Mouse (Mus musculus) forebrain, embryonic 13.5 days (tissue): ENCODE results near the gene Vps33a. TPM values are rescaled to one million over a fixed set of nuclear protein-coding genes. Genes with fewer than 3 reads are reported as not detected.

Experiments used
- ATAC-seq: fragments of 200-750 bp; cut with Nextera tagmentation; 2 replicates; pipeline ENCODE4 v1.8.0; 2017
- H3K27ac ChIP-seq: fragments of 300-500 bp; sonication (generic); 2 replicates; pipeline ENCODE4 v1.5.1; 2015; ENCODE audit warnings: inconsistent platforms, mild to moderate bottlenecking, moderate library complexity
- H3K27me3 ChIP-seq: fragments of 300-500 bp; sonication (generic); 2 replicates; pipeline ENCODE4 v1.6.1; 2015; ENCODE audit warnings: mild to moderate bottlenecking, inconsistent platforms
- H3K36me3 ChIP-seq: fragments of 300-500 bp; sonication (generic); 2 replicates; pipeline ENCODE4 v1.6.1; 2015; ENCODE audit warnings: mild to moderate bottlenecking, inconsistent platforms; ENCODE audit not compliant: poor library complexity, severe bottlenecking
- H3K4me1 ChIP-seq: fragments of 300-500 bp; sonication (generic); 2 replicates; pipeline ENCODE4 v1.6.1; 2015; ENCODE audit warnings: inconsistent platforms
- H3K4me2 ChIP-seq: fragments of 300-500 bp; sonication (generic); 2 replicates; pipeline ENCODE4 v1.6.1; 2015; ENCODE audit warnings: inconsistent platforms, mild to moderate bottlenecking, moderate library complexity
- H3K4me3 ChIP-seq: fragments of 300-500 bp; sonication (generic); 2 replicates; pipeline ENCODE4 v1.5.1; 2015; ENCODE audit warnings: mild to moderate bottlenecking, inconsistent platforms
- H3K9ac ChIP-seq: fragments of 300-500 bp; sonication (generic); 2 replicates; pipeline ENCODE4 v1.6.1; 2015; ENCODE audit warnings: mild to moderate bottlenecking, inconsistent platforms
- H3K9me3 ChIP-seq: fragments of 300-500 bp; sonication (generic); replicated peaks from 2 replicates; pipeline ENCODE4 v1.6.1; 2016; ENCODE audit warnings: inconsistent platforms
- WGBS: fragments of 180-500 bp; shearing (Covaris S2); methylation state at CpG from one replicate; pipeline ENCODE4 v1.1.7; 2015; 5-methylcytosine and 5-hydroxymethylcytosine counted together
- microRNA-seq: library from miRNA; unstranded; fragments of <30 nt; microRNA quantifications from one replicate; pipeline ENCODE4, GENCODE M21; 2016
- polyA plus RNA-seq: library from polyadenylated mRNA; unstranded; fragments of >200 nt; fragmentation: Nextera tagmentation; extraction: Ambion mirVana; gene quantifications from 2 replicates; pipeline ENCODE4 v1.2.1, GENCODE M21; 2015

Vps33a gene
- polyA plus RNA-seq, 1 experiment from 2014 or later = 32.8 TPM

DNA sequence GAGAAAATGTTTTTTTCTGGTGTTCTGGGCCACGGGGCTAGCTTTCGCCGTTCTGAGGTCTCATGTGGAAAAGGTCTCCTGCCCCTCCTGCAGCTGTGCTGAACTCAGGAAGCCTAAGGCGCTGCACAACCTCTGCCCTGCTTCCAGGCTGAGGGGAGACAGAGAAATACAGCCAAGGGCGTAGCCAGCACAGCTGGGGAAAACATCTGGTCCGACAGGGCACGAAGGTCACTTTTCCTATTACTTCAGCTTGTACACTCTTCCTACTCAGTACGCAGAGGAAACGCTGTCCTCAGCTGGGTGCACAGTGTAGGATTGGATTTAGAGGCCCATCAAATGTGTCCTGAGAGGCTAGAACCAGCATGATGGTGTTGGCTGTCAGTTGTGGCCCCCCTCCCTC, 82.9 kb downstream of the Vps33a start:
- no peak for ATAC-seq
- Histone ChIP-seq H3K27ac (no peak overlapping the region), H3K4me3 (no peak overlapping the region), H3K9ac (no peak overlapping the region), H3K36me3 (no peaks in the 10 kb centered on the region), H3K9me3 (0 out of 2 replicates have a peak, but pooled peaks cover 6% of the 10 kb centered on the region), H3K4me1 (peaks cover 10% of the 10 kb centered on the region), H3K4me2 (no peak overlapping the region), H3K27me3 (no peaks in the 10 kb centered on the region; the same call in 1 of the 2 replicates)
- WGBS = 69% methylated on average over 9 of the region's 9 CpGs

DNA sequence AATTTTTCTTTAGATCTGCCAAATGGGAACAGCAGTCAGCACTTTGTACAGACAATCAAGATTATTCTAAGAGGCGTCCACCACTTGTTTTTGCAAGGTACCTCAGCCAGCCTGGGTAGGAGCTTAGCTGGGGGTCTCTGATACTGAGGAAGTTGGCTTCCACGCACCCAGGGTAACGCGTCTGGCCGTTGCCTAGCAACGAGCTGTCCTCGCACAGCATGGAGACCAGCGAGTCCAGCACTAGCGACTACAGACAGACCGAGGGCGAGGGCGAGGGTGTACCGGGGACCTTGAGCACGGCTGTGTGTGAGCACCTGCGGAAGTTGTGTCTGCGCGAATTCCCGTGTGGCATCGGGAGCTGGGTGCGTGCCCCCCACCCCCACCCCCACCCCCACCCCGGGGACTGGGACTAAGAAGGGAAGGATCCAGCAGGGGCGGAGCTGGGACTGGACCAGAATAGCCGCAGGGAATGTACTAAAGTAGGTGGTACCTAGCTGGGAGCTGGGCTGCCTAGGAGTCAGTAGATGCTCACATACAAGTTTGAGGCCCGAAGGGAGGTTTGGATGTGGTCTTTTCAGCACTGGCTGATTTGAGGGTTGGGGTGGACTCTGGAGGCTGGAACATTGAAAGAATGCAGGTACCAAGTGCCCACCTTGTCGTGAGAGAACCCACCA, 83.6 kb downstream of the Vps33a start, which contains the start of the genes Lrrc43 and Il31:
Gene Lrrc43 (plus strand): TSS at position 194 of the 674 bp plus-strand sequence.
Gene Il31 (minus strand): TSS at position 378 of the 674 bp plus-strand sequence.
- ATAC-seq = 0 out of 2 replicates have a peak, but pooled peaks have one; percentile 36
- Histone ChIP-seq H3K9ac (peak within 1 kb of the TSS; percentile 46; the same call in 1 of the 2 replicates), H3K9me3 (0 out of 2 replicates have a peak, but pooled peaks cover 6% of the 10 kb centered on the region), H3K4me2 (peak within 1 kb of the TSS; percentile 60), H3K36me3 (no peaks in the 10 kb centered on the region), H3K27ac (no peak within 1 kb of the TSS), H3K4me3 (peak within 1 kb of the TSS; percentile 23), H3K27me3 (no peaks in the 10 kb centered on the region; the same call in 1 of the 2 replicates), H3K4me1 (peaks cover 10% of the 10 kb centered on the region)
- 8% methylated on average over 25 of the region's 25 CpGs for WGBS

DNA sequence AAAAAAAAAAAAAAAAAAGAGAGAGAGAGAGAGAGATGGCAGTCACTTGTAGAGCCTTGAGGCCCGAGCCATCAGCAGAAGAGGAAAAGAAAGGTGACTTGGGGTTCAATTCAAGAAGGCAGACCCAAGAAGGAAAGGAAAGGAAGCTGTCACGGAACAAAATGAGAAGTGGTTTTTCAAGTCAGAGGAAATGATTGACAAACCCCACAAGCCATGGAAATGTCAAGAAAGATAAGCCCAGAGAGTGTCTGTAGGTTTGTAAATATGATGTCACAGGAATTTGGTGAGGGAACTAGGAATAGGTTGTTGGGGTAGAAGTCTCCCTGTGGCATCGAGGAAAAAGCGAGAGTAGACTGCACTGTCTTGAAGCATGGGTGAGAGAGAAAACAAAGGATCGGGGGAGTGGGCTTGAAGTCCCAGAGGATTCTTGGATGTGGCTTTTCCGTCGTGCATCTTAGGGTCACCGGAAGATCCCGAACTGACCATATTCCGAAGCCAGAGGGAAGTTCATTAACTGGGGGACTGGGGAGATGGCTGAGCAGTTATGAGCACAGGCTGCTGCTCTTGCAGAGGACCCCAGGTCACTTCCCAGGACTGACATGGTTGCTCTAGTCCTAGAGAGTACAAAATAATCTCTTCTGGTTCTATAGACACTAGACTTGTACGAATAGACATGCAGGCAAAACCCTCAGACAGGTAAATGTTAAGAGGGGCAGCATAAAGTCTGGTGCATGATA, 85.0 kb downstream of the Vps33a start:
- Histone ChIP-seq H3K4me3 (no peak overlapping the region), H3K9me3 (0 out of 2 replicates have a peak, but pooled peaks cover 6% of the 10 kb centered on the region), H3K9ac (no peak overlapping the region), H3K36me3 (no peaks in the 10 kb centered on the region), H3K27me3 (no peaks in the 10 kb centered on the region; the same call in 1 of the 2 replicates), H3K4me1 (peaks cover 10% of the 10 kb centered on the region), H3K27ac (no peak overlapping the region), H3K4me2 (no peak overlapping the region)
- WGBS = 87% methylated on average over 11 of the region's 11 CpGs
- no peak for ATAC-seq

Small RNAs within 50 kb of the gene (microRNA-seq; reads per million reads assigned to microRNA genes)
- gene Mir7647 = 1.9 reads per million

Other genes with a start within 250 kb of the Vps33a start
- 66.4 and 75.0 TPM in 2 replicates for gene Bcl7a, start 229.2 kb downstream of the Vps33a start, polyA plus RNA-seq
- gene Mlxip, start 178.2 kb downstream of the Vps33a start, polyA plus RNA-seq = 14.0 and 15.0 TPM in 2 replicates
- gene Lrrc43, start 83.7 kb downstream of the Vps33a start, polyA plus RNA-seq = 0.25 and 0.31 TPM in 2 replicates
- gene Il31, start 83.5 kb downstream of the Vps33a start, polyA plus RNA-seq = not detected in 2 replicates
- 1.7 and 2.0 TPM in 2 replicates for gene B3gnt4, start 62.6 kb downstream of the Vps33a start, polyA plus RNA-seq
- 133 and 137 TPM in 2 replicates for gene Diablo, start 48.9 kb downstream of the Vps33a start, polyA plus RNA-seq
- gene Gm49027, start 47.5 kb downstream of the Vps33a start, polyA plus RNA-seq = 0.97 and 1.2 TPM in 2 replicates
- gene Clip1, start 111.6 kb upstream of the Vps33a start, polyA plus RNA-seq = 65.5 and 78.3 TPM in 2 replicates
- 85.1 and 97.4 TPM in 2 replicates for gene Zcchc8, start 148.1 kb upstream of the Vps33a start, polyA plus RNA-seq
- gene Rsrc2, start 176.4 kb upstream of the Vps33a start, polyA plus RNA-seq = 167 and 172 TPM in 2 replicates
- 28.1 and 28.3 TPM in 2 replicates for gene Kntc1, start 176.7 kb upstream of the Vps33a start, polyA plus RNA-seq